Mouse (Mus musculus): ENCODE measurements around the gene Polr1a. TPM values are rescaled to one million over a fixed set of nuclear protein-coding genes. Genes with fewer than 3 reads are reported as not detected.

The Polr1a gene
- polyA plus RNA-seq, 1 experiment from 2014 or later: 18.3 TPM

GRCm38 (mm10) chr6:72029674-72030073 lies 120.8 kb downstream of the Polr1a start:
- 86% methylated on average over 6 of the region's 6 CpGs for WGBS
- ATAC-seq: no peak
- no peak overlapping the region for H3K4me2 ChIP-seq (ENCODE audit: low read length)

More at GRCm38 (mm10) chr6:72029674-72030073, 120.8 kb downstream of the Polr1a start:
- no peaks in the 10 kb centered on the region for H3K36me3 ChIP-seq (ENCODE audit: control insufficient read depth, insufficient read depth, low read length)
- H3K9me3 ChIP-seq (ENCODE audit: control insufficient read depth, low read length): no peaks in the 10 kb centered on the region
- no peak overlapping the region for H3K9ac ChIP-seq (ENCODE audit: low read depth, low read length)
- no peaks in the 10 kb centered on the region for H3K27me3 ChIP-seq (replicated peaks; ENCODE audit: control insufficient read depth, insufficient read depth, low read length)
- no peak overlapping the region for H3K4me3 ChIP-seq (ENCODE audit: low read length)
- H3K4me1 ChIP-seq (ENCODE audit: control insufficient read depth, insufficient read depth, low read depth, low read length): no peaks in the 10 kb centered on the region
- H3K27ac ChIP-seq (ENCODE audit: low read depth, low read length): no peak overlapping the region

Other genes starting within 250 kb of the Polr1a start
- gene Reep1, start 201.5 kb upstream of the Polr1a start, polyA plus RNA-seq (2015; fragmentation: Nextera tagmentation; extraction: Ambion mirVana): 304 and 342 TPM in 2 replicates
- 40.8 and 43.5 TPM in 2 replicates for gene Mrpl35, start 82.1 kb upstream of the Polr1a start, polyA plus RNA-seq (2015; fragmentation: Nextera tagmentation; extraction: Ambion mirVana)
- 162 and 165 TPM in 2 replicates for gene Immt, start 77.7 kb upstream of the Polr1a start, polyA plus RNA-seq (2015; fragmentation: Nextera tagmentation; extraction: Ambion mirVana)
- gene Ptcd3, start 303 bp upstream of the Polr1a start, polyA plus RNA-seq (2015; fragmentation: Nextera tagmentation; extraction: Ambion mirVana): 72.9 and 83.9 TPM in 2 replicates
- gene St3gal5, start 188.5 kb downstream of the Polr1a start, polyA plus RNA-seq (2015; fragmentation: Nextera tagmentation; extraction: Ambion mirVana): 64.7 and 69.2 TPM in 2 replicates

Measured in hindbrain, embryonic 16.5 days (tissue).